Mouse (Mus musculus): ENCODE data around the gene Rbp1.

The Rbp1 gene

DNA sequence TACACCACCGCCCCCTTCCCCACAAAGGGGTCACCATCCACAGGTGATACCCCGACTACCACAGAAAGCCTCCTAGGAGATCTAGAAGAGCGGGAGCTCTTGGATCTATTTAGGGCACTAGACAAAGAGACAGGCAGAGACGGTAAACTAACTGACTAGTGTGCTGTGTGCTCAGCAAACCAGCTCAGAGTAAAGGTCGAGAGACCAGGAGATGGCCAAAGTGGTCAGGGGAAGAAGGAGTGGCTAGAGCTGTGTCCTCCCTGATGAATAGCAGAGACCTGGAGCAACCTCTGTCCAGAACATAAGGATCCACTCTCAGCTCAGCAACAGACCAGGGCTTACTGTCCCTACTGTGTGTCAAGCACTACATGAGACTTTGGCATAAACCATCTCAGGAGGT, at the start of gene Rbp1:
Gene Rbp1 (plus strand): TSS at position 306 of the 400 bp plus-strand sequence.
- DNase-seq (ENCODE audit: inconsistent age in 2 of 2, low spot score in 1 of 2), result no peak

DNA sequence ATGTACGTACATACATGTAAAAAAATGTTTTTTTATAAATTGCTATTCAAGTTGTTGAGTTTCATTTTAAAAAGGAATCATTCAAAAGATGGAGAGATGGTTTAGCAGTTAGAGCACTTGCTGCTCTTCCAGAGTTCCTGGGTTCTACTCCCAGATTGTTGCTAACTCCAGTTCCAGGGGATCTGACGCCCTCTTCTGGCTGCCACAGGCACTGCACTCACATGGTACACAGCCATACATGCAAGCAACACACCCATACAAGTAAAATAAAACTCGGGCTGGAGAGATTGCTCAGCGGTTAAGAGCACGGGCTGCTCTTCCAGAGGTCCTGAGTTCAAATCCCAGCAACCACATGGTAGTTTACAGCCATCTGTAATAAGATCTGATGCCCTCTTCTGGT, 49.4 kb upstream of the Rbp1 start:
- DNase-seq (ENCODE audit: inconsistent age in 2 of 2, low spot score in 1 of 2), result no peak

DNA sequence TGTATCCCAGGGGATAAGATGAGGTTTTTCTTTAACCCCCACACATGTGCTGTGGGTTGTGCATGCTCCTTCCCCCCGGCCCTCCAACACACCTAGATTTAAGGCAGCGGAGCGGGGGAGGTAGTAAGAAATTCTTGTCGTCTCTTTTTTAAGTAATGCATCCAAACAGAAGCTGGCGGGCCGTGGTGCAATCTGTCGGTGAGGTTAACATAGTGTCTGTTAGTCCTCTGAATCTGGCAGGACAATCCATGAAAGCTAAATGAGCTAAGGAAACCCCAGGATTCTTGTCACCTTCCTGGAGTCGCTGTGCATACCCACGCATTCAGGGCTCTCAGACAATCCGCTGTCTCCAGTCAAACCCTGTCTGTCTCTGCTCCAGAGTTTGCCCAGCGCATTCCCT, 47.9 kb upstream of the Rbp1 start:
- DNase-seq (ENCODE audit: inconsistent age in 2 of 2, low spot score in 1 of 2), result no peak

DNA sequence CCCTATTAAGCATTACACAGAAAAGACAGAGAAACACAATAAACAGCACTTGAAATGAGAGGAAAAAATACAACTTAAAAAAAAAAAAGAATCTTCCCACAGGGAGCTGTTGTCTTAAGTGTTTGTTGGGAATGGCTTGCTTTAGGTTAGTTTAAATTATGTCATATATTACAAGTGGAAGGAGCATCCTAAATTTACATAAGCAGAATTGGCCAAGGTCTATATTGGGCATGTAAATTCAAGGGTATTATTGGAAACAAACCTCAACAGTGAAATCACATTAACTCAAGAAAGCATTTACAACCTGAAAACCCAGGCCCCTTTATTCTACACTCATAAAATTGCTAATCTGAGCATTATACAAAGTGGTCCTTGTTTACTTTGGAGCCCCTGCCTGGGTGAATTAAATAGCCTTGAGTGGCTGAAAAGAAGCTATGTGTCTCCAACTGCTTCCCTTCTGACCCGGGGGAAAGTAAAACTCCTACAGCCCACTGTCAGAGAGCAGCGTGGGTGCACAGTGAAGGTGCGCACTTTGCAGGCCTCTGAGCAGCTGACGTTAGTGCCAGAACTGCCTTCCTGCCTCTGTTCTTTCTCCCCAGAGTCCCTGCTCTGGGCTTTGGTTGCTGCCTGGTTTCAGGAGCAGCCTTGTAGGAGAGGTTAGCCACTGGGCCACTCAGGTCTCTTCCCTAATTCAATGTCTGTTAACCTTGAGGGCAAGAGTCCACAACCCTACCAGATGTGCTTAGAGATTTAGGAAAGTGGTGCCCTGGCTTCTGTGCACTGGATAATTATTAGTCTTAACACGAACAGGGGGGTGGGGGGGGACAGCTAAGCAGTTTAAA, 47.2 kb upstream of the Rbp1 start:
- no peak for DNase-seq (ENCODE audit: inconsistent age in 2 of 2, low spot score in 1 of 2)

DNA sequence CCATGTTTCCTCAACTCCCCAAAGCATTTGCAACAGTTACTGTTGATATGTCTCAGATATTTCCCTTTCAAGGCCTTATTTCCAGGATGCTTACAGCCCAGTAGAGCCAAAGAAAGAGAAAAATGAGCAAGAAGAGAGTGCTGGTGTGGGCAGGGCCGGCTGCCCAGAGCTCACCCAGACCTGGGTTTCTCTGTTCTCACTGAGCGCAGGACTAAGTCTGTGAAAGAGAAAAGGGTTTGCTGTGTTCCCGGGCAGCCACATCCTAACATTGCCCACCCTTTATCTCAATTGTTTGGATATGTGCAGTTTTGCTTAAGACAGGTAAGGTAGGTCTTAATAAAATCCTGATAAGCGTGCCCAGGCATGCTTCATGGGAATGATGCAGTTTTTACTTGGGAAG, 43.0 kb upstream of the Rbp1 start:
- DNase-seq (ENCODE audit: inconsistent age in 2 of 2, low spot score in 1 of 2), result no peak

DNA sequence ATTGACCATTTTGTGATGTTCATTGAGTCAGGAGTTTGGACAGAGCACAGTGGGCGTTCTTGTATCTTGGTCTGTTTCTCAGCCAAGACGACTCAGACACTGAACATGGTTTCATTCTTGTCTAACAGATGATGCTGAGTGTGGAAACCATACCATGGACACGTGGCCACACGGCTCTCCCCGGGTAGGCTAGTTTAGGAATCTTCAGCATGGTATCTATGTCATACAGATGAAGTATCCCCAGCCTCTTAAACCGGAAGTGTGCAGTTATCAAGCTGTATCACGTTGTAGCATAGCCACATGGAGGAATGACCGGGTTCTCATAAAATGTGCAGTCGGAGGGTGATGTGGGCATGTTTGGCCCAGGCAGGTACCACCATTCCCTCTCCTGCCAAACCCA, 42.2 kb upstream of the Rbp1 start:
- no peak for DNase-seq (ENCODE audit: inconsistent age in 2 of 2, low spot score in 1 of 2)

DNA sequence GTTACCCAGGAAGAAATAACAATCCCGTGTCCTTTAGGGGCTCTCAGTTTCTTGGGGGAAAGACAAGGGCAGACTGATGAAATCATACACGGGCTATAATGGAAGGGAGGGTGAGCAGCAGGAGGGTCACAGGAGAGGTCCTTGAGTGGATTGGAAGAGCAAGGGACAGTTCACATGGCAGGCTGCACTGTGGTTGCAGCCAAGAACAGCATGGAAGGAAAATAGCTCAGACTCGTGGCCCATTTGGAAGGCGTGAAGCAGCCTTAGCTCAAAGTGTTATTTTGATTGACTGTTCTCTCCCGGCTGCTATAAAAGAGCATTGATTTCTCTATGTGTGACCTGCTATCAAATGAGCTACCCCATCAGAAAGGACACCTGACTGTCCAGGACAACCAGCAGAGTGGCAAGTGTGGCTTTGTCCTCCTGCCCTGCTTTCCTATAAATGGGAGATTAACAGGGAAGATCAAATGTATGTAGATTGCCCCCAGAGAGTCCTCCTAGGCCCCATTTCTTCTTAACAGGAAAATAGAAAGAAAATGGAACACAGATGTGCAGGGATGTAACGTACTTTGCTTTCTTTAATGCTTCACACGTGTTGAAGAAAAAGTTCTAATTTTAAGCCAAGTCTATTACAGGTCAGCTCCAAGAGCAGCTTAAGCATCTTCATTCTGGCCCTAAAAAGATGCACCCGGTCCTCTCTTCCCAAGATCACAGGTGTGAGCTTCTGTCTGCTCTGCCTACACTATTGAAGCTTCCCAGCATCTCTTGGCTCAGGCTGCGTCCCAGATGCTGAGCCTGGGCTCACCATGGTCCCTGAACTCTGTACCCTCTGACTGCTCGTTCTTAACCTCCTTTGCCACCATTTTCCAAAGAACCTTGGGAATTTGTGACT, 34.8 kb upstream of the Rbp1 start:
- DNase-seq (ENCODE audit: inconsistent age in 2 of 2, low spot score in 1 of 2), result no peak

DNA sequence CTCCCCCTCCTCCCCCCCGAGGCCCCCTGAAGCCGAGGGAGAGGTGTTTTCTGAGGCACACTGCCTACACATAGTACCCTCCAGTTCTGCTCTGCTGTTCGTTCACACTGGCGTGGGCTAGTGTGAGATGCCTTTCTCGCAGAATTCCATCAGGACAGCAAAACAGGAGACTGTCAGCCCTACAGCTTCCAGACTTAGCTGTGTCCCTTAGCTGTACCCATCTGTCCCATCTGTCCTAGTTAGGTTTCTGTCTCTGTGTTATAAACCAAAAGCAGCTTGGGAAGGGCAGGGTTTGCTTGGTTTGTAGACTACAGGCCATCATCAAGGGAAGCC, 34.2 kb upstream of the Rbp1 start:
- DNase-seq (ENCODE audit: inconsistent age in 2 of 2, low spot score in 1 of 2), result no peak

DNA sequence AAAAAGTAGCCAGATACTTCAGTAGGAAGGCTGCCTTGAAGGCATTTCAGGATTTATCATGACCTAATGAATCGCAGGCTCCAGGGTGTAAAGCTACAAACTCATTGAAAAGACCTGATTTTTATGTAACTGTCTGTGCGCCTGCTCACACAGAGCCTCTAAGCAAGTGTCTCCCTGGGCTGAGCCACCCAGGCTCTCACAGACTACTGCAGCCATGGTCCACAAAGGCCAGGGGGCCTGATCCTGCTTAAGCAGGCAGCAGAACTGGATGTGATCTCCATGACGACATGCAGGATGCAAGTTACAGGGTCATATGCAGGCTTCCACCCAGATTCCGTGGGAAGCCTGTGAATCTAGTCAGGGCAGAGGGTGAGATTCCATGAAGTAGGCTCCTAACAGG, 29.3 kb upstream of the Rbp1 start:
- no peak for DNase-seq (ENCODE audit: inconsistent age in 2 of 2, low spot score in 1 of 2)

DNA sequence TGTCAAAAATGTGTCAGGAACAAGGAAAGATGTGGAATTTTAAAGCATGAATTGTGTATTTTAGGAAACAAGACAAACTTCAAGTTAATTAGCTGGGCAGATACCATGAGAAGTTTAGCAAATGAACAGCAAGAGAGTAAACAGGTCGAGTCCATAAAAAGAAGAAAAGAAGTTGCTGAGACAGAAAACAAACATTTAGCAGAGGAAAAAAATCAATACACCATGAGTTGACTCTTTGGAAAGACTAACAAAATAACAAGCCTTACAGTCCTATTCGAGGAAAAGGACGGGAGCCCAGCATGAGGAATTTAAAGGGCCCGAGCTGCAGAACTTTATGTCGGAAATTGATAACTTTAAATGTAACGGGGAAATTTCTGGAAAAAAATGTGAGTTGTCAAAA, 25.6 kb upstream of the Rbp1 start:
- no peak for DNase-seq (ENCODE audit: inconsistent age in 2 of 2, low spot score in 1 of 2)

DNA sequence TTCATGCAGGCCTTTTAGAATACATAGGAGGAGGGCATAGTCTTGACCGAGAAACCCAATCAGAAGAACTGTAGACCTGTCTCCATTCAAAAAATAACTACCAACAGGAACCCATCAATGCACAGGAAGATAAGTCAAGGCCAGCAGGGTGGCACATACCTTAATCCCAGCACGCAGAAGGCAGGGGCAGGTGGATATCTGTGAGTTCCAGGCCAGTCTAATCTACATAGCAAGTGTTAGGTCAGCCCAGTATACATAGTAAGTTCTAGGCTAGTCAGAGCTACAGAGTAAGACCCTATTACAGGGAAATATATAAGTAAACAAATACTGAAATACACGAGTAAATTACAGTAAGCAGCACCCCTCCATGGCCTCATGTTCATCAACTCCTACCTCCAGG, 24.9 kb upstream of the Rbp1 start:
- DNase-seq (ENCODE audit: inconsistent age in 2 of 2, low spot score in 1 of 2), result no peak

DNA sequence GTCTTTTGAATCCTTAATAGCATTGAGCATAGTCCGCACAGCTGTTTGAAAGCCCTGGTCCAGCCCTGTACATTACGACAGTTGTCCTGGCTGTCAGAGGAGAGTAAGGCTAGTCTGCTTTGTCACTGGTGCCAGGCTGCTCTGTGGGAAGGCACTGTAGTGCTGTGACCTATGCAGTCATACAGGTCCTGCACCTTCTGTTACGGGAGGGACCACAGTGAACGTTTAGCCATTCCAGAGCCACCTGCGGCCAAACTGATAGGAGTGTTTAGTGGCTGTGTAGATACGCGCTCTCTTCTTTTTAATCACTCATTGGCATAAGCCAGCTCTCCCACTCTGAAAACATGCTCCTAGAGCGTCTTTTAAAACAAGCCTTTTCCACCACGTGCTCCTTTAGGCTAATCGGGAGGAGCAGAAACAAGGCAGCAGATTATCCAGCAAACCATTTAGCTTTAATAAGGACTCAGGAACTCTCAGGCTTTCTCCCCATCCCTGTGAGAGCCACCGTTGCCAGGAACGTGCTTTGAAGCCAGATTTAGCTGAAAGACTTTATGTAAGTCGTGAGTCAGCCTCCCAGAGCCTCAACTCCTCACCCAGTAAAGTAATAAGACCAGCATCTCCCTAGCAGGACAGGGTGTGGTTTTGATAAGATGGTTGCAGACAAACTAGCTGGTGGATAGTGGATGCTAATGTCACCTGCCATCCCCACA, 22.4 kb upstream of the Rbp1 start:
- DNase-seq (ENCODE audit: inconsistent age in 2 of 2, low spot score in 1 of 2), result no peak

DNA sequence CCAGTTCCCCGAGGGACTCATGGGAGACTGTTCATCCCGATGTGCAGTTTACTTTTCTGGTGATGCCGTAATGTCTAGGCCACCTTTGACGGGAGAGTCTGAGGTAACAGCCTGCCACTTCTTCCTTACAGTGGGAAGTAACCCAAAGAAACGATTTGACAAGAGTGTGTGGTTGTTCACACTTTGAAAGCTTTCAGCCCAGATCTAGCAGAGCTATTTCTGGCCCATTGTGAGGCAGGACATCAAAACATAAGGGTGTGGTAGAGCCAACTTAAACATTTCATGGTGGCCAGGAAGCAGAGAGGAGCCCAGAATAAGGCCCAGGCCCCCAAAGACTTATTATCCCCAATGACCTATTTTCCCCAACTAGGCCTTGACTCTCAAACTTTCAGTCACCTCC, 21.1 kb upstream of the Rbp1 start:
- no peak for DNase-seq (ENCODE audit: inconsistent age in 2 of 2, low spot score in 1 of 2)

DNA sequence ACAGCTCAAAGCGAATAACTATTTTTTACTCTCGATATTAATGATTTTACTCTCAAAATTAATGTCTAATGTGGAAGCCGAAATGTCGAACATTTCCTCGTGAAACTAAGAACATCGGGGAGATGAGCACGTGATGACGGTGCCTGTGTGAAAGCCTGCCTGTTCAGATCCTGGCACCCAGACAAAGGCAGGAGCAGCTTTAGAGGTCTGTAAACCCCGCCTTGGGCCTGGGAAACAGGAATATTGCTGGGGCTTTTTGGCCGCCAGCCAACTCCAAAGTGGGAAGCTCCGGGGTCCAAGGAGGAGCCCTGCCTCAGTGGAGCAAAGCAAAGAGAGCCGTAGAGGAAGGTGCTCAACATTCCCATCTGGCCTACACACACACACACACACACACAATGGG, 15.0 kb upstream of the Rbp1 start:
- DNase-seq (ENCODE audit: inconsistent age in 2 of 2, low spot score in 1 of 2), result no peak

DNA sequence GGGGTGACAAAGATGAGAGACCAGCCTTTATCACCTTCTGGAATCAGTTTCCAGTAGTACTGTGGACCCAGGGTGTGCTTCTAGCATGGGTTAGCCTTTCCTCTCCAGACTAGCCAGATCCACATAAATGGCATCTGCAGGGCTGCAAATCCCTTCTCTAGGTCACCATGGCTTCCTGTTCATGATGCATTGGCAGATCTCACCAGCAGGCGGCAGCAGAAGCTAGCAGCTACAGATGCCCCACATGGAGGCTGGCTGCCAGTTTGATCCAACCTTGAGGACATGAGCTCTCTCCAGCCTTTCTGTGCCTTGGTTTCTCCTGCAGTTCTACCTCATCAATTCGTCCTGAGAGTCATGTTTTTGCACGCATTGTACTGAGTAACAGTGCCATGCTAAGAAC, 13.6 kb upstream of the Rbp1 start:
- DNase-seq (ENCODE audit: inconsistent age in 2 of 2, low spot score in 1 of 2), result peak; percentile 67 to 90

DNA sequence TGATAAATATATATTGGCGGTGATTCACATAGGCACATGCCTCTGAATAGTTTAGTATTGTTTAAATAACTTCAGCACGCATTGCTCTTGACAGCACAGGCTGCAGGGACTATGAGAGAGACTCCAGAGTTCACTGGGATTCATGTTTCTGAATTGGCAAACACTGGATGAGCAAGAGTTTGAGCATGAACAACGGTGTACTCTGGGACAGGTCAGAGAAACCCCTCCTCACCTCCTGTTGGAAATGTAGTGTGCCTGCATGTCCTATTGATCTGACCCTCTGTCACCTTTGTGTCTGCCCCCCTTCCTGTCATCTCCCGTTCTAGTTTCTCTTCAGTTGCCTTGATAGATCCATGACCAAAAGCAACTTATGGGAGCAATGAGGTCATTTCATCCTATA, 7.3 kb upstream of the Rbp1 start:
- no peak for DNase-seq (ENCODE audit: inconsistent age in 2 of 2, low spot score in 1 of 2)

DNA sequence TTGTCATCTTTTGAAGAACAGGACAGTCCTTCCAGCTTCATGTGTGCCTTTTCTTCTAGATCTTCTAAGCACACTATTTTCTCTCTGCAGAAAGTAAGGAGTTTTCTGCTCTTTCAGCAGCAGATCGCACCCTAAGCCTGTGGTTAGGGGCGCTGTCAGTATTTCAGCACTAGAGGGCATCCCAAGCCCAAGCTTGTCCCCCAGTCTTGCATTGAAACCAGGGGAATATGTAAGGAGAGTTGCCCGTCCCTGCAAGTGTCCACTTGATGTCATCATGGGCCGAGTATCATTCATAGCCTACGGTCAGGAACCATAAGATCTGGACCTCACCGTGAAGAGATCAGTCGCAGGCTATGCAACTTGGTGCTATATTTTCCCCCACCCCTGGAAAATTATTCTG, 4.8 kb upstream of the Rbp1 start:
- DNase-seq (ENCODE audit: inconsistent age in 2 of 2, low spot score in 1 of 2), result peak in 1 of 2 experiments; percentile 43

DNA sequence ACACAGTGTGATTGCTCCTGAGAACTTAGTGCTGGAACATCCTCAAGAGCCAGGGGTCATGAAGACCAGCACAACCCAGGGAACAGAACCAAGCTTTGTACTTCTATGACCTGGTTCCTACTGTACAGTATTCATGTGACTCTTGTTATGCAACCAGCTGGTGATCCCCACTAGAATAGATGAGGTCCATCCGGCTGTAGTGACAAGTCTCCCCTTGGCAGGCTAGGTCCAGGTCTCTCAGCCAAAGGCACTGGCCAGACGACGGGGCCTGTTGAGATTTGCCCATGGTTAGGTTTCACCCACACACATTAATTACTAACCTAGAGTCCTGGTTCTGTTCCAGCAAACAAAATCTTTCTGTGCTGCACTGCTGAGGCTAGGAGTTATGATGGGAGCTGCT, 4.4 kb upstream of the Rbp1 start:
- no peak for DNase-seq (ENCODE audit: inconsistent age in 2 of 2, low spot score in 1 of 2)

DNA sequence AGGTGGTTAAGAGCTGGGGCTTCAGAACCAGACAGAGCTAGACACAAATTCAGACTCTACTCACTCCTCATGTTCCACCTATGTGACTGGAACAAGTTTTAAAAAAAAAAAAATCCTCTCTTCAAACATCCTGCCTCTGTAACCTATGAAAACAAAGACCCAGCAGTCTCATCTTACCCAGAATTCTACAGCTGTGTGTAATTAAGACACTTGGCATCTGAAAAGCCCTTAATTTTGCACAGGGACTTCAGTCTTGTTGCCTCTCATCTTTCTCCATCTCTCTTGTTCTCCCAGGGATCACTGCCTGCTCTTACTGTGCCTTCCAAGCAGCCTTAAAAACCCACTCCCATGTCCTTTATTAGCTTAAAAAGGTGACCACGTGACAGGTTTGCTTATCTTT, 2.1 kb upstream of the Rbp1 start:
- DNase-seq (ENCODE audit: inconsistent age in 2 of 2, low spot score in 1 of 2), result no peak

DNA sequence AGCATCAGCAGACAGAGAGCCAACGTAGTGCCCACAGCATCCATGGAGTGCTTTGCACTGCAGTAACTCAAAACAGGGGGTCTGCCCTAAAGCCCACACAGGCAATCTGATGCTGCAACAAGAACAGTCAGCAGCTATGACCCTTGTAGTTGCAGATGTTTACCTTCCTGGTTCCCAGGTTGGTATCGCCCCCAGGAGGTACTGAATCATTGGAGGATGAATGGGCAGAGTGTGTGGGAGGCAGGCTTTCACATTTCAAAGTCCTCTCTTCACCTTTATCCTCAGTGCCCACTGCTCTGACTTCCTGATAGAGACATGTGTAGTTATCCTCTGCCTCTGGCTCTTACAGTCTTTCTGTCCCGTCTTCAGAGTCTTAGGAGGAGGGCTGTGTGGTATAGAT, 858 bp upstream of the Rbp1 start:
- no peak for DNase-seq (ENCODE audit: inconsistent age in 2 of 2, low spot score in 1 of 2)

DNA sequence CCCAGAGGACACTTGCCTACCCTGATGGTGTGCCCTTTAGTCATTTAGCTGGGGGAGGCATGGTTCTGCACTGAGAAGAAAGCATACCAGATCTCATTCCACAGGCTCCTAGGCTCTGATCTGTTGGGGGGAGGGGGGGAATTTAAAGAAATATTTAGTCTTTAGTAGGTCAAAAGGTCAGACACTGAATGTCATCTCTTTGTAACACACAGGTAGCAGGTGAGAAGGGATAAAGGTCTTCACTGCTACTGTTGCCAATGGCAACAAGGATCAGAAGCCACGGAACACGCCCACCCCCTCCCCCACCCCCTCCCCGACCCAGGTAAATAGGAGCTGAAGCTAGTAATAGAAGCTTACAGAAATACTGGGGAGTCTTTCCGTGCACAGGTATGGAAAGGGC, 930 bp downstream of the Rbp1 start:
- no peak for DNase-seq (ENCODE audit: inconsistent age in 2 of 2, low spot score in 1 of 2)

DNA sequence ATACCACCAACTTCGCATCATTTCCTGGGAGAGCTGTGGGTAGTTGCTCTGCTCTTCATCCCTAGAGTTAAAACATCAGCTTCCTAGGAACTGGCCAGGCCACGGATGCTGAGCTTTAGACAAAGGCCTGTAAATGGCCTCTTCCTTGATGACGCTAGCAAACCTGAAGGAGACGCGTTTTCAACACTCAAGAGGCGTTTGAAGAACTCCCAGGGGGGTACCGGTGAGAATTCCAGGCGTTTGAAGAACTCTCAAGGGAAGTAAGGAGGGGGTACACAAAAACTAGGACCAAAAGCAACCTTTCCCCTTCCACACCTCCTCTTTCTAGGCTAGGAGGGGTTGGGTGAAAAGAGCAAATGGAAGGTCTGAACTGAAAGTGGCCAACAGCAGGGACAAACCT, 1.5 kb downstream of the Rbp1 start:
- peak in 1 of 2 experiments; percentile 29 for DNase-seq (ENCODE audit: inconsistent age in 2 of 2, low spot score in 1 of 2)

Data from adrenal gland, adult (tissue).